Mouse (Mus musculus) macrophage (primary cell): ENCODE measurements at regions not wholly inside any gene's neighbourhood (a gene's known extent, or its start where the extent isn't known, plus 50 kb on each side); places are given as distances from the start of the nearest gene placed in this dataset.

ENCODE experiments used
- H3K27ac ChIP-seq: fragments of 350-480 bp; formaldehyde crosslinking; 2 replicates; pipeline ENCODE4 v1.9.0; 2021
- H3K36me3 ChIP-seq: fragments of 350-480 bp; formaldehyde crosslinking; 2 replicates; pipeline ENCODE4 v1.9.0; 2021; ENCODE audit errors: inconsistent target
- H3K4me3 ChIP-seq: fragments of 350-480 bp; formaldehyde crosslinking; 2 replicates; pipeline ENCODE4 v1.9.0; 2021; ENCODE audit errors: inconsistent target
- H3K79me2 ChIP-seq: fragments of 350-480 bp; formaldehyde crosslinking; 2 replicates; pipeline ENCODE4 v1.9.0; 2021; ENCODE audit errors: inconsistent target
- WGBS: methylation state at CpG from one replicate; pipeline ENCODE4 v1.1.7; 2026; ENCODE audit warnings: inconsistent platforms; ENCODE audit not compliant: missing documents; 5-methylcytosine and 5-hydroxymethylcytosine counted together

DNA sequence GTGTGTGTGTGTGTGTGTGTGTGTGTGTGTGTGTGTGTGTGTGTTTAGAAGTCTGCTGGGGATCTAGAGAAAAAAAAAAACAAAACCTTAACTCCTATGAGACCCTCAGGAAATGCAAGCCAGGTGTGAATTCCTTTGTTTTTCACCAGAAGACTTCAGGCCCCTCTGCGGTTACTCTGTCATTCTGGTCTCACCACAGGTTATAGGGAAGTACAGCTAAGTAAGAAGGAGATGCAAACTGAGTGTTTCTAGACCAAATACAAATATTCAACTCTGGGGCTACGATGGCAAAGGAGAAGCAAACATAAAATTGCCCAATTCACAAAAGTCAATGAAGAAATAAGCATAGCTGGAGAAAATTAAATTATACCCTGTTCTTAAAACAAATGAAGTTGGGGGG is 54.9 kb upstream of the Basp1 start:
- WGBS, result 7% methylated on average over 2 of the region's 2 CpGs
- Histone ChIP-seq H3K27ac (no peak overlapping the region), H3K36me3 (no peaks in the 10 kb centered on the region), H3K79me2 (no peaks in the 10 kb centered on the region), H3K4me3 (no peak overlapping the region)

DNA sequence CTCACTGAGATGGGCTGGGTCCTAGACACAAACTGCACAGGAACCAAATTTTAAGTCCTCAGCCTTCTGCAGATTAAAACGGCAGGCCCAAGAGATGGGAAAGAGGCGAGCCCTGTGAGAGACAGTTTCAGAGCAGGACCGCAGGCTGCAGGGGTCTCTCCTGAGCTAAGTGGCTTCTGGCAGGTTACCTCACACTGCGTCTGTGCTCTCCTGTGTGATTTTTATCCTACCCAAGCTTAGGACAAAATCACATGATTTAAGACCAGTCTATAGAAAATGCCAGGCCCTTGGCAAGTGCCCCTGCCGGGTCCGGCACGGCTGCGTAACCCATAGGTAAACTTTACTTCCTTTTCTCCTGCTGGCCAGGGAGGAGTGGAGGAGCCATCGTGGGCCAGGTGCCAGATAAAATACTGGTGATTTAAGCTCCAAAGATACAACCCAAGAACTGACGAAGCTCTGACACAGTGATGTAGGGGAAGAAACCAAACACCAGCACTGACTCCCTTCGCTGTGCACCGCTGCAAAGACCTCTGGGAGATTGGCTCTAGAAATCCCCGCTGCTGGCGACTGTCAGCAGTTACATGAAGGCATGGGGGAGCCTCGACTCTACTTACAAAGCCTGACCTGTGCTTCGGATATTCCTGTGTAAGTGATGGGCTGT is 55.8 kb upstream of the Basp1 start:
- H3K4me3 ChIP-seq, result no peak overlapping the region
- H3K36me3 ChIP-seq, result no peaks in the 10 kb centered on the region
- WGBS, result 76% methylated on average over 16 of the region's 16 CpGs
- no peaks in the 10 kb centered on the region for H3K79me2 ChIP-seq
- no peak overlapping the region for H3K27ac ChIP-seq

DNA sequence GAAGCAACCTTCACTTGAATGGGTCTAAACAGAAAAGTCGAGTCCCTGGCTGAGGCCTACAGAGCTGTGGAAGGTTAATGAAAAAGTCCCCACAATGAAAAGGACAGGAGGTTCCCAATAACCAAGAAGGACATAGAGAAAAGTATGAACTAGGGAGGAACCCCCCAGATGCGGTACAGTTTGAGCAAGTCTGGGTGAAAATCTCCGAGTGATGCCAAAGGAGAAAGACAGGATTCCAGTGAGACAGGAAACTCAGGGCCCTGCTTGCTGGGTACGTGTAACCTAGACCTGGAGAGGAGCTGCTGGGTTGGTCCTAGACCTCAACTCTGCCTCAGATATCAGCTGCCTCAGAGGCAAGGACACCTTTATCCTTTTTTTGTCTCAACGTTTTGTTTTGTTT is 57.8 kb upstream of the Basp1 start:
- H3K79me2 ChIP-seq, result no peaks in the 10 kb centered on the region
- H3K4me3 ChIP-seq, result no peak overlapping the region
- no peaks in the 10 kb centered on the region for H3K36me3 ChIP-seq
- WGBS, result 95% methylated on average over 5 of the region's 5 CpGs
- H3K27ac ChIP-seq, result no peak overlapping the region

- Histone ChIP-seq H3K4me3 (no peak overlapping the region), H3K27ac (no peak overlapping the region), H3K79me2 (no peaks in the 10 kb centered on the region), H3K36me3 (no peaks in the 10 kb centered on the region)
- 95% methylated on average over 3 of the region's 3 CpGs for WGBS
These were observed 59.7 kb upstream of the Basp1 start for GRCm38 (mm10) chr15:25473201-25473710.

DNA sequence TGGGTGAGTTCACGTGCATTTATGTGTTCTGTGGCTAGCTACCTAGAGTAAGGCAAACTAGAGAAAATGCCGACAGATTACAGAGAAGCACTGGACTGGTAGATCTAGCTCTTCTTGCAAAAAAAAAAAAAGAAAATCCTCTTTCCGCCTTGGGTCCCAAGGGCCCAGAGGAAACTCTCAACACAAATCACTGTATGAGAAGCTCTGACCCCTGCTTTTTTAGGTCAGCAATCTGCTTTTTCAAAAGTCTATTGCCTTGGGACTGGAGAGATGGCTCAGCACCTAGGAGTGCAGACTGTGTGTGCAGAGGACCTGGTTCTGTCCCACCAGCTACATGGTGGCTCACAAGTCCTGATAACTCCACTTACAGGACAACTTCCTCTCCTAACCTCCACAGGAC is 60.5 kb upstream of the Basp1 start:
- Histone ChIP-seq H3K79me2 (no peaks in the 10 kb centered on the region), H3K36me3 (no peaks in the 10 kb centered on the region), H3K4me3 (no peak overlapping the region), H3K27ac (no peak overlapping the region)
- 98% methylated on average over 3 of the region's 3 CpGs for WGBS

GRCm38 (mm10) chr15:25482586-25482985 is 69.0 kb upstream of the Basp1 start:
- no peak overlapping the region for H3K27ac ChIP-seq
- no peaks in the 10 kb centered on the region for H3K79me2 ChIP-seq
- no peaks in the 10 kb centered on the region for H3K36me3 ChIP-seq
- no peak overlapping the region for H3K4me3 ChIP-seq
- WGBS, result 83% methylated on average over 3 of the region's 3 CpGs

GRCm38 (mm10) chr15:25485372-25485771 is 71.8 kb upstream of the Basp1 start:
- Histone ChIP-seq H3K4me3 (no peak overlapping the region), H3K27ac (no peak overlapping the region), H3K79me2 (no peaks in the 10 kb centered on the region), H3K36me3 (no peaks in the 10 kb centered on the region)
- WGBS, result 82% methylated on average over 9 of the region's 9 CpGs

- Histone ChIP-seq H3K36me3 (no peaks in the 10 kb centered on the region), H3K79me2 (no peaks in the 10 kb centered on the region), H3K4me3 (no peak overlapping the region), H3K27ac (no peak overlapping the region)
- WGBS, result 94% methylated on average over 7 of the region's 7 CpGs
These were observed 72.6 kb upstream of the Basp1 start for GRCm38 (mm10) chr15:25486158-25486557.

- Histone ChIP-seq H3K36me3 (no peaks in the 10 kb centered on the region), H3K79me2 (no peaks in the 10 kb centered on the region), H3K27ac (no peak overlapping the region), H3K4me3 (no peak overlapping the region)
- WGBS, result 92% methylated on average over 6 of the region's 6 CpGs
These were observed 76.2 kb upstream of the Basp1 start for GRCm38 (mm10) chr15:25489804-25490203.

- Histone ChIP-seq H3K4me3 (no peak overlapping the region), H3K36me3 (no peaks in the 10 kb centered on the region), H3K27ac (no peak overlapping the region), H3K79me2 (no peaks in the 10 kb centered on the region)
- WGBS, result 87% methylated on average over 5 of the region's 5 CpGs
These were observed 78.7 kb upstream of the Basp1 start for GRCm38 (mm10) chr15:25492161-25492746.

DNA sequence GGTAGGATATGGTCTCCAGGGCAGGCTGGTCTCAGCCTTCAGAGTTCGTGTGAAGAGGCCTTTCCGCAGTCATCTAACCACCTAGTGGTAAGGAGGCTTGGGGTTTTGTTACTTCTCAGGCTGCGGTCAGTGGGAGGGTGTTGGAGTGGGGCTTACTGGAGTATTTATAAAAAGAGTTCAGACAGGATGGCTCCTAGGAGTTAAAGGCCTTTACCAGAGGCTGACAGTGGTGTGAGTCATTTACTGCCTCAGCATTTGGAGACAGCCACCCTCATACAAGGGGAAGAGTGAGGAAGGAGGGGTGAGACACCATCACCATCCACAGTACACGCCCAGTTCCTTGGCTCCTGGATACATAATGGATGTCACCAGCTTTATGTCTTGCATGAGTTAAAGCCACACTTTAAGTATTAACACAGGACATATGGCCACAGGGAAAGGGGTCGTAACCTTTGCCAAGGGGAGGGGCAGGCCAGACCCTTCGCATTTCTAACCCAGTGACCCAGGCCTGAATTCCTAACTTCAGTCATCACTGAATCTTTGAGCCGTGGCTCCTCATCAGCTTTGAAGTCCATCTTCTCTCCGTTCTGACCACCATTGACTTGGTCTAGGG is 81.2 kb upstream of the Basp1 start:
- H3K4me3 ChIP-seq, result no peak overlapping the region
- no peak overlapping the region for H3K27ac ChIP-seq
- H3K36me3 ChIP-seq, result no peaks in the 10 kb centered on the region
- H3K79me2 ChIP-seq, result no peaks in the 10 kb centered on the region
- 90% methylated on average over 8 of the region's 8 CpGs for WGBS

DNA sequence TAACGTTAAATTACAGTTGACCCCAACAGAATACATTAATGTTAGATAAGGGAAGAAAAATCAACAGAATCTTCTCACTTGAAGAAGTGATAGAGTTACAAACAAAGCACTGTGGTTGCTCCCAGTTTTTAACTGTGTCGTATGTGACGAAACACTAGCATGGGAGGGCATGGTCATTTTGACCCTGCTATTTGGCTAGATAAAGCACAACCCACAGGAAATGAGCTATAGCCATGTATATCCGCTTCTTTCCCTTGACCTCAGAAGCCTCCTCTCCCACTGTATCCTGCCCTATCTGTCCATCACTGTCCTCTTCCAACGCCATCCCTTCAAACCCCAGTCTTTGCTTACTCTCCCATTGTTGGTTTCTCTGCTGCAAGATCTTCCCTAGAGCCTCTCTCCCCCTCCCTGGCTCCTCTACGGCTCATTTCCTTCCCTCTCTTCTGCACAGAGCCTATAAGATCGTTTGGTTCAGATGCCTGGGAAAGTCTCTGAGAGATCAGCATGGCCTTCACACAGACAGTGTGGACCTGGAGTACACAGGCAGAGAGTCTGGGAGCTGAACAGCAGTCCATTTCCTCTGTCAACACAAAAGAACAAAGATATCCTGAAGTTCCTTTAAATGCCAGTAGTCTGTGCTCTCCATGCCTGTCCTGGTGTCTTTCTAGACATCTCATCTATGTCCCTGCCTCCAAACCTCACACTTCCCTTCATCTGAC is 82.5 kb upstream of the Basp1 start:
- no peak overlapping the region for H3K4me3 ChIP-seq
- 63% methylated on average over 7 of the region's 7 CpGs for WGBS
- no peaks in the 10 kb centered on the region for H3K79me2 ChIP-seq
- no peak overlapping the region for H3K27ac ChIP-seq
- no peaks in the 10 kb centered on the region for H3K36me3 ChIP-seq

GRCm38 (mm10) chr15:25497743-25498142 is 84.2 kb upstream of the Basp1 start:
- no peaks in the 10 kb centered on the region for H3K79me2 ChIP-seq
- H3K4me3 ChIP-seq, result no peak overlapping the region
- 67% methylated on average over 1 of the region's 1 CpGs for WGBS
- no peak overlapping the region for H3K27ac ChIP-seq
- H3K36me3 ChIP-seq, result no peaks in the 10 kb centered on the region

GRCm38 (mm10) chr15:25498422-25498821 is 84.9 kb upstream of the Basp1 start:
- H3K36me3 ChIP-seq, result no peaks in the 10 kb centered on the region
- WGBS, result 95% methylated on average over 2 of the region's 2 CpGs
- no peak overlapping the region for H3K4me3 ChIP-seq
- no peak overlapping the region for H3K27ac ChIP-seq
- H3K79me2 ChIP-seq, result no peaks in the 10 kb centered on the region

DNA sequence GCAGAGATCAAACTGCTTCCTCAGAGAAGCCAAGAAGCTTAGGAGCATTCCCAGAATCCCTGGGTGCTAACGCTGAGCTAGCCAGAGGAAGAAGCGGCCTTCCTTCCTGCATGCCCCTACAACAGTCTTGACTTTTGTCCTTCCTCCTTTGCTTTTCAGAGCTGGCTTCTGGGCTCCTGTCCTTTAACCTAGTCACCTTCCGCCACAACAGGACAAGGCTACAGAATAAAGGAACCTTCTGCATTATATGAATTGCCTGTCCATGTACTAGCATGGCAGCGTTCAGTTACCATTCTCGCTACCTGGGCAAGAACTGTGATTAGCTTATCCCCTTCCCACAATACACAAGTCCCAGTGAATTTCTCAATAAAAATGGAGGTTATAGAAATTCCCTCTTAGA is 88.9 kb upstream of the Basp1 start:
- Histone ChIP-seq H3K36me3 (no peaks in the 10 kb centered on the region), H3K27ac (no peak overlapping the region), H3K4me3 (no peak overlapping the region), H3K79me2 (no peaks in the 10 kb centered on the region)
- WGBS, result 86% methylated on average over 5 of the region's 5 CpGs
